Mouse (Mus musculus): Measurements from ENCODE around the gene Cep68.

The Cep68 gene

DNA sequence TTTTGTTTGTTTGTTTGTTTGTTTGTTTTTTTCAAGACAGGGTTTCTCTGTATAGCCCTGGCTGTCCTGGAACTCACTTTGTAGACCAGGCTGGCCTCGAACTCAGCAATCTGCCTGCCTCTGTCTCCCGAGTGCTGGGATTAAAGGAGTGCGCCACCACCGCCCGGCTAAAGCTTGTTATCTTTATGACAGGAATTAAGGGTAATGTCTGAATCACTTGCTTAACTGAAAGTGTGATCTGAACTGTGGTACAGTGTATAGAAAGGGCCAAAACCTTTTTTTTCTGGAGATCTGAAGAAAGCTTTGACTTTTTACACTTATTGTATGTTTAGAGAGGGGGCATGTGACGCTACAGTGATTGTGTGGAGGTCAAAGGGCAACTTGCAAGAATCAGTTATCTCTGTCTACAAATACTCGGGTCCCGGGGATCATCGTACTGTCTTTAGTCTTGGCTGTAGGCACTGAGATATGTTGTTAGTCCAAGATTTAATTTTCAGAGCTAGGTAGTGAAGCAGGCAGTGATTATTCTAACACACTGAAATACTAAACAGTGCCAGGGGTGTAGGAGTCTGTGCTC is 44.3 kb downstream of the Cep68 start:
- 65% methylated on average over 9 of the region's 9 CpGs for WGBS

DNA sequence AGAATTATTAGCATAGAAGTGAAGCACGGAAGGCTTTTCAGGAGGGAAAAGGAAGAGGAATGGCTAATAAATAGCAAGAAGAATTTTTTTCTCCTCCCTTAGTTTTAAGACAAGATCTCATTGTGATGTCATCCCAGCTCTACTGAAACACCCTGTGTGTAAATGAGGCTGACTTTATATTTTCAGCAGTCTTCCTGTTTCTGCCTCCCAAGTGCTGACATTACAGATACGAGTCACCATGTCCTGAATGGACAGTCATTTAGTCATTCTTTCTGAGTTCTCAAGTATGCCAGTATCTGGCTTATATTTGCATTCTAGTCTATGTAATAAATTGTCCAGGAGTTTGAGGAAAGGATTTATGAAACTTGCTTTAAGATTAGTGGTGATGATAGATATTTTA is 44.9 kb downstream of the Cep68 start:
- 26% methylated on average over 2 of the region's 2 CpGs for WGBS

DNA sequence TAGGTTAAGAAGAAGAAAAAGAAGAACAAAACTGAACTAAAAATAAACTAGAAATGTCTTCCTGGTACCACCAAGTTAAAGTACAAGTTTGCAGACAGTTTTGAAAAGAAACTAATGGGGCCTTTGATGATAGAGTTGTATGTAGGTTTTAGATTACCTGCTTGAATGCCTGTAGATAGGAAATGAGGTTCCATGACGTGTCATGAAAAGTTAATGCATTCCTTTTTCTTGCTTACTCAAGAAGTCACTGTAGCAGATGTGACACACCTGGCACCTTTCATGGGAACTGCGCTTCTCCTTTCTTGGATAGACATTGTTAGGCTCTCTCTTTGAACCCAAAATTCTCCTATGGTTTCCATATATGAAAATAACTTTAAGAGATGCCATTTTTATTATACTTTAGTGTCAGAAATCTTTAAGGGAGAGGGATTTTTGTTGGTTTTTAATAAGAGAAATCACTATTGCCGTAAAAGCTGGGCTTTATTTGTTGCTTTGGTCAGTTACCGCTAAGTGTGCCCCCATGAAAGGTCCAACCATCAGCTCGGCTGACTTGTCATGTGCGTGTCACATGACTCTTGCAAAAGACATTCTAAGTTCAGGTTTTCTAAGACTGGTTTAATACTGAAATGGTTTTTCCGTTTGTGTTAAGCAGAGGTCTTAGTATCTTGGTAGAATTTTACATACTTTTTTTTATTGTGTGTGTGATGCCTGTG is 46.8 kb downstream of the Cep68 start:
- WGBS: 19% methylated on average over 7 of the region's 7 CpGs

DNA sequence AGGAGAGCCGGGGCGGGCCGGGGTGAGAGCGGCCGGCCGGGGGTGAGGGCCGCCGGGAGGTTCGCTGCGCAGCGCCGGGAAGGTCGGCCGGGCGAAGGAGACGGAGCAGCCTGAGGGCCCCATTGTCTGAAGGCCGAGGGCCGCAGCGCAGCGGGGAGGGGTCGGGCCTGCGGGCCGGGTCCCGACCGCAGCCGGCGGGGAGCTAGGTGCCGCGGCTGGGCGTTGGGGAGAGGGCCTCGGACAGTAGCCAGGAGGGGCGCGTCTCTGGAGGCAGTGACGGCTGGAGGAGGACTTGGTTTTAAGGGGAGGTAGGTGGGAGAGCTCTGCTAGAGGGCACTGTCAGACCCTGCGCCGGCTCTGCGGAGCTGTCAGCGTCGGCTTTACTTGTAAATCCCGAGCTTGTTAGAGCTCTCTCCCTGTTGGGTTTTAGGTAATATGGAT is 47.5 kb downstream of the Cep68 start:
- 1% methylated on average over 40 of the region's 40 CpGs for WGBS

DNA sequence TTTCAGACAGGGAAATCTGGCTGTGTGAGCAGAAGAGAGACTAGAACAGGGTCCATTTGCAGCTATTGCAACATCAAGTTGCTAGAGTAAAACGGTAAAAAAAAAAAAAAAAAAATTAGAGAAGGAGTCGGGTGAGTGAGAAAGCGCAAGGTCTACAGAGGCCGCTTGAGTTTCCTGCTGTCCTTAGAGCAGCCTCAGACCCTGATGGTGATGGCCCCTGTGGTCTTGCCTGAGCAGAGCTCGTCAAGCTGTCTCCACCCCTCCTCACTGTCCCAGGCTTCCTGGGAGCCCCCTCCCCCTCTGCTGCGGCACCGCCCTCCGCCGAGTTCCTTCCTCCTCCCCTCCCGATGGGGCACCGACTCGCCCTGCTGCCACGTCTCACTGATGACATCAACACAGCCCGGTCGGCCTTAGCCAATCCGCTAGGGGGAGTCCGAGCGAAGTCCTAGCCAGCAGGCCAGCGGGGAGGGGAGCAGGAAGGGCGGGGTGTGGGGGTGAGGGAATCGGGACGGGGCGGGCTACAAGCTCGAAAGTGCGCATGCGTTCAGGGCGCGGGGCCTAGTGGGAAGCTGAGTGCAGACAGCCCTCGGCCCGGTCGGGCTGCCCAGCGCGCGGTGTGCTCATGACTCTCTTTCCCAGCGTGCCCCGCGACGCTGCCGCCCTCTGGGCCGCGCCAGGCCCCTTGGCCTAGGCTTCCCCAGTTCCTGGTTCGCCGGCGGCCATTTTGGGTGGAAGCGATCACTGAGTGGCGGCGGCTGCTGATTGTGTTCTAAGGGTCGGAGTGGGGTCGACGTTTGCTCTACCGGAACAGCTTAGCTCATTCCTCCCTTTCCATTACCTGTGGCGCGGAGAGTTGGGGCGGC is 48.3 kb downstream of the Cep68 start, which contains the start of gene Rab1a:
Gene Rab1a, plus strand, starts transcription at position 720 of the 863 bp plus-strand sequence.
- WGBS: under 1% methylated on average over 54 of the region's 54 CpGs

DNA sequence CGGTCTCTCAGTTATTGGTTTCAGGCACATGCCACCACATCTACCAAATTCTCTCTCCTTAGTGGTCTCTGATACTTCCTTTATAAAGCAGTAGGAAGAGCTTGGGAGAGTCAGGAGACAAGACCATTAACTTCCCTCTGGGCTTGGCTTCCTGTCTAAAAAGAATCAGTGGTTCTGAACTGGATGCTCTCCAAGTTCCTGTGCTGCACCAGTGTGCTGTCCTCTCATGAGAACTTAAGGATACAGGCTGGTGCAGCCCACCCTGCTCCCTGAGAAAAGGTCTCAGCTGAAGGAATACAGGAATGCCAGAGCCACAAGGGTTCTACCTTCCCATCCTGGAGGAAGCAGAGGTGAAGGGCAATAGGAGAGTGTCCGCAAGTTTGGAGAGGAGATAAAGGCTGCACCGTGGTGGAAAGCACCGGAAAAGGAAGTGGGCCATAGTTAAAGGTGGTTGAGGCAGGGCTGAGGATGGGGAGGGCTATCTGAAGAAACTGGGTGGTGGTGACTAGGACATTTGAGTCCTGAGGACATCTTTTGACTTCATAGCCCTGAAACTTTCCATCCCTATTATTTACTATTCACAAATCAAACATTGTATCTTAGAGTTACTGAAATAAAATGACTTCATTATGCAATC is 56.0 kb downstream of the Cep68 start:
- 79% methylated on average over 4 of the region's 4 CpGs for WGBS

DNA sequence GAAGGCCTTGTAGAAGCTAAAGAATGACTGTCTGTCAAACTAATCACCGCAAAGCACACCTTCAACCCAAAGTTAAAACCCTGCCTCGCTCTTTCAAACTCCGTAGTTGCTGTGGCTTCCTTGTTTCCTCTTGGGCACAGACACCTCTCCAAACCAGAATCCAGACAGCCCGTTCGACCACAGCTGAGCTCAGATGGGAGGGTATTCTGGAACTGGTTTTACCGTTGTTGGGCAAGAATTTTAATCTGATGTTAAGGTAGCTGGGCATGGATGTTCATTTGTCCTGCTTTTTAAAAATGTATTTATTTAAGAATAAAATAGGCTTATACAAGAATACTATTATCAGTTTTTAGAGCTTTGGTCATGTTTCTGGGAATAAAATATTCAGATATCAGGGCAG is 62.0 kb downstream of the Cep68 start:
- WGBS: 90% methylated on average over 6 of the region's 6 CpGs

All from cerebral cortex, adult 2 months (tissue).